Mouse (Mus musculus) midbrain, postnatal 0 days (tissue): ENCODE measurements at regions not wholly inside any gene's neighbourhood (a gene's known extent, or its start where the extent isn't known, plus 50 kb on each side); places are given as distances from the start of the nearest gene placed in this dataset.
A peak's percentile ranks its signal among the peaks of the same experiment; 100 is the strongest.

Experiments
- ATAC-seq: fragments of 200-750 bp; cut with Nextera tagmentation; 2 replicates; pipeline ENCODE4 v1.8.0; 2017; ENCODE audit warnings: moderate number of reproducible peaks, mild to moderate bottlenecking, moderate TSS enrichment, moderate library complexity; ENCODE audit not compliant: low FRiP score
- DNase-seq: peaks from one replicate; pipeline ENCODE4 v3.0.0-alpha.2; 2015; ENCODE audit warnings: low spot score
- H3K27ac ChIP-seq: fragments of 300-500 bp; sonication (generic); 2 replicates; pipeline ENCODE4 v1.5.1; 2014; ENCODE audit warnings: low read depth, mild to moderate bottlenecking, low read length, mixed read lengths
- H3K27me3 ChIP-seq: fragments of 300-500 bp; sonication (generic); 2 replicates; pipeline ENCODE4 v1.6.1; 2014; ENCODE audit warnings: low read length, control low read depth, mixed read lengths; ENCODE audit not compliant: insufficient read depth
- H3K36me3 ChIP-seq: fragments of 300-500 bp; sonication (generic); 2 replicates; pipeline ENCODE4 v1.6.1; 2014; ENCODE audit warnings: low read length, control low read depth, mixed read lengths; ENCODE audit not compliant: insufficient read depth
- H3K4me1 ChIP-seq: fragments of 300-500 bp; sonication (generic); 2 replicates; pipeline ENCODE4 v1.6.1; 2014; ENCODE audit warnings: mild to moderate bottlenecking, control low read depth, antibody characterized with exemption, low read length, mixed read lengths; ENCODE audit not compliant: insufficient read depth
- H3K4me2 ChIP-seq: fragments of 300-500 bp; sonication (generic); 2 replicates; pipeline ENCODE4 v1.6.1; 2014; ENCODE audit warnings: low read depth, mild to moderate bottlenecking, low read length, mixed read lengths; ENCODE audit not compliant: poor library complexity, severe bottlenecking
- H3K4me3 ChIP-seq: fragments of 300-500 bp; sonication (generic); 2 replicates; pipeline ENCODE4 v1.5.1; 2014; ENCODE audit warnings: low read depth, mild to moderate bottlenecking, low read length, moderate library complexity
- H3K9ac ChIP-seq: fragments of 300-500 bp; sonication (generic); replicated peaks from 2 replicates; pipeline ENCODE4 v1.6.1; 2014; ENCODE audit warnings: mild to moderate bottlenecking, low read length, moderate library complexity, mixed read lengths; ENCODE audit not compliant: poor library complexity, severe bottlenecking
- H3K9me3 ChIP-seq: fragments of 300-500 bp; sonication (generic); 2 replicates; pipeline ENCODE4 v1.6.1; 2016; ENCODE audit warnings: low read length, control low read depth
- CTCF ChIP-seq: IDR thresholded peaks from 2 replicates; pipeline ENCODE4 v1.5.1; 2016; ENCODE audit warnings: antibody characterized with exemption, mild to moderate bottlenecking
- WGBS: fragments of 180-500 bp; shearing (Covaris S2); extraction: QIAGEN DNeasy Blood & Tissue Kit; methylation state at CpG from one replicate; pipeline ENCODE4 v1.1.7; 2014; 5-methylcytosine and 5-hydroxymethylcytosine counted together

- no peaks in the 10 kb centered on the region for H3K4me1 ChIP-seq
- no peak for DNase-seq
- no peaks in the 10 kb centered on the region for H3K9me3 ChIP-seq
- no peaks in the 10 kb centered on the region for H3K36me3 ChIP-seq
- H3K4me2 ChIP-seq: no peak overlapping the region
- no peak overlapping the region for H3K4me3 ChIP-seq
- no peak overlapping the region for H3K27ac ChIP-seq
- no peak overlapping the region for H3K9ac ChIP-seq
- no peak for ATAC-seq
- 100% methylated on average over 1 of the region's 1 CpGs for WGBS
- H3K27me3 ChIP-seq: no peaks in the 10 kb centered on the region
- TF ChIP-seq CTCF: no peak
These were observed 543.5 kb downstream of the Flrt2 start for GRCm38 (mm10) chr12:96235510-96235909.

GRCm38 (mm10) chr12:96235996-96236525, 544.0 kb downstream of the Flrt2 start:
- no peak overlapping the region for H3K4me2 ChIP-seq
- no peaks in the 10 kb centered on the region for H3K36me3 ChIP-seq
- no peak for TF ChIP-seq CTCF
- no peak overlapping the region for H3K9ac ChIP-seq
- no peak overlapping the region for H3K27ac ChIP-seq
- 75% methylated on average over 3 of the region's 3 CpGs for WGBS
- H3K27me3 ChIP-seq: no peaks in the 10 kb centered on the region
- DNase-seq (no peak), ATAC-seq (no peak)
- no peaks in the 10 kb centered on the region for H3K9me3 ChIP-seq
- H3K4me3 ChIP-seq: no peak overlapping the region
- no peaks in the 10 kb centered on the region for H3K4me1 ChIP-seq

- H3K36me3 ChIP-seq: no peaks in the 10 kb centered on the region
- H3K27ac ChIP-seq: no peak overlapping the region
- ATAC-seq: no peak
These were observed 547.6 kb downstream of the Flrt2 start for GRCm38 (mm10) chr12:96239642-96240041.

GRCm38 (mm10) chr12:96261978-96262377, 570.0 kb downstream of the Flrt2 start:
- Histone ChIP-seq H3K27ac (no peak overlapping the region), H3K4me2 (no peak overlapping the region), H3K9ac (no peak overlapping the region), H3K27me3 (no peaks in the 10 kb centered on the region), H3K9me3 (no peaks in the 10 kb centered on the region), H3K4me1 (no peaks in the 10 kb centered on the region), H3K36me3 (no peaks in the 10 kb centered on the region), H3K4me3 (no peak overlapping the region)
- DNase-seq: no peak
- no peak for ATAC-seq
- no peak for TF ChIP-seq CTCF
- 75% methylated on average over 4 of the region's 4 CpGs for WGBS

More at GRCm38 (mm10) chr12:96239642-96240041, 547.6 kb downstream of the Flrt2 start:
- H3K4me2 ChIP-seq: no peak overlapping the region
- no peaks in the 10 kb centered on the region for H3K4me1 ChIP-seq
- DNase-seq: no peak
- H3K4me3 ChIP-seq: no peak overlapping the region
- no peaks in the 10 kb centered on the region; the same call in 1 of the 2 replicates for H3K9me3 ChIP-seq
- WGBS: 72% methylated on average over 2 of the region's 2 CpGs
- H3K9ac ChIP-seq: no peak overlapping the region
- H3K27me3 ChIP-seq: no peaks in the 10 kb centered on the region
- TF ChIP-seq CTCF: no peak

GRCm38 (mm10) chr12:96275894-96276293, 583.9 kb downstream of the Flrt2 start:
- no peak for TF ChIP-seq CTCF
- Histone ChIP-seq H3K4me3 (no peak overlapping the region), H3K9ac (no peak overlapping the region), H3K4me1 (no peaks in the 10 kb centered on the region), H3K4me2 (no peak overlapping the region), H3K36me3 (no peaks in the 10 kb centered on the region), H3K27me3 (no peaks in the 10 kb centered on the region), H3K27ac (no peak overlapping the region), H3K9me3 (no peaks in the 10 kb centered on the region)
- DNase-seq (no peak), ATAC-seq (no peak)

- Histone ChIP-seq H3K36me3 (no peaks in the 10 kb centered on the region), H3K9ac (no peak overlapping the region), H3K4me3 (no peak overlapping the region), H3K4me1 (no peaks in the 10 kb centered on the region), H3K9me3 (no peaks in the 10 kb centered on the region), H3K27ac (no peak overlapping the region), H3K4me2 (no peak overlapping the region), H3K27me3 (no peaks in the 10 kb centered on the region)
- ATAC-seq (no peak), DNase-seq (peak; percentile 34)
- WGBS: 4% methylated on average over 2 of the region's 2 CpGs
- peak; percentile 62 for TF ChIP-seq CTCF
These were observed 619.1 kb downstream of the Flrt2 start for GRCm38 (mm10) chr12:96311137-96311536.
